In the genomic region with DNA sequence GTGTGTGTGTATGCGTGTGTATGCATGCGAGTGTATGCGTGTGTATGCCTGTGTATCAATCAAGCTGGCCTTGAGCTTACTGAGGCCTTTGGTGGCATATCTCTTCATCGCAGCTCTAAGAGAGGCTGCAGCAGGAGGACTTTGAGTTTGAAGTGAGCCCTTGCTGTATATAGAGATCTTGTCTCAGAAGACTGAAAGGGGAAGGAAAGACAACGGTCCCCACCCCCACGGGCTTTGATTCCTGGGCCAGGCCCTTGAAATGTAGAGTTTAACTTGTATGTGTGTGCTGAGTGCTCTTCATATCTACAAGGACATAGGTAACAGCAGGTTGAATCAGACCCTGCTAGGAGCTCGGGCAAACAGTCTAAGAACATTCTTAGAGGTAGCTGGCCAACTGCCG, we compare ENCODE assay signal across 11 mouse cellular contexts. TPM values are rescaled to one million over a fixed set of nuclear protein-coding genes. Genes with fewer than 3 reads are reported as not detected.
DNase-seq lines count a peak whose midpoint lies in the region; ATAC-seq and TF ChIP-seq lines count a peak whose summit lies in the region.
"Had no signal": no experiment of that assay in that cellular context is flagged by ENCODE, and none has a peak within 500 bp of the region (broad histone marks: within the 10 kb centered on the region; RNA-seq: fewer than 3 reads in every experiment).

No protein-coding gene starts in this region.

- TF ChIP-seq RAD21 in MEL (IDR thresholded peaks at IDR 0.05; ENCODE audit: low read depth, low read length) = no peak

- H3K4me1 ChIP-seq in intestine, embryonic 14.5 days (replicated peaks; ENCODE audit: control insufficient read depth, insufficient read depth, low read length) = peaks cover 41% of the 10 kb centered on the region
- H3K4me1 ChIP-seq in intestine, postnatal 0 days (replicated peaks; ENCODE audit: control insufficient read depth, insufficient read depth, low read length) = 0 out of 2 replicates have a peak, but pooled peaks cover 10% of the 10 kb centered on the region
- peaks cover 18 to 67% of the 10 kb centered on the region in 2 experiments for H3K4me1 ChIP-seq in MEL (ENCODE audit: control insufficient read depth in 1 of 2, insufficient read depth in 2 of 2, low read length in 2 of 2)
- peaks cover 72% of the 10 kb centered on the region for H3K4me1 ChIP-seq in liver, embryonic 15.5 days (replicated peaks)
- H3K4me1 ChIP-seq in forebrain, embryonic 15.5 days = peaks cover 52% of the 10 kb centered on the region

- peaks cover 58% of the 10 kb centered on the region for H3K79me2 ChIP-seq in MEL (ENCODE audit: control insufficient read depth, insufficient read depth, low read length, poor library complexity)

- 0 out of 2 replicates have a peak overlapping the region, but pooled peaks have one; percentile 14 for H3K27ac ChIP-seq in intestine, embryonic 14.5 days (ENCODE audit: low read depth)
- H3K27ac ChIP-seq in intestine, postnatal 0 days (ENCODE audit: low read depth, low read length) = no peak overlapping the region
- peak overlapping the region; percentile 76 for H3K27ac ChIP-seq in MEL (ENCODE audit: control insufficient read depth, low read depth, low read length)
- peak overlapping the region; percentile 57 for H3K27ac ChIP-seq in liver, embryonic 15.5 days (replicated peaks)
- no peak overlapping the region for H3K27ac ChIP-seq in forebrain, embryonic 15.5 days (replicated peaks)
- H3K27ac ChIP-seq: heart, adult 2 months; hindbrain, postnatal 0 days had no signal

- DNase-seq in intestine, embryonic 14.5 days (ENCODE audit: low spot score) = no peak
- DNase-seq in MEL (ENCODE audit: low read depth, low spot score) = peak; percentile 85
- peak; percentile 61 for DNase-seq in splenic B cell, adult 2 months (ENCODE audit: low read depth, low spot score)
- DNase-seq: adrenal gland, postnatal 10 days; heart, adult 2 months had no signal

- no peak overlapping the region for H3K9ac ChIP-seq in intestine, embryonic 14.5 days (ENCODE audit: low read length)
- H3K9ac ChIP-seq in intestine, postnatal 0 days (ENCODE audit: low read depth, low read length) = no peak overlapping the region
- H3K9ac ChIP-seq in MEL (ENCODE audit: control insufficient read depth, low read depth, low read length, poor library complexity, severe bottlenecking) = no peak overlapping the region
- H3K9ac ChIP-seq in liver, embryonic 15.5 days = no peak overlapping the region
- H3K9ac ChIP-seq in forebrain, embryonic 15.5 days (replicated peaks) = no peak overlapping the region

- no peak for TF ChIP-seq CTCF in intestine, postnatal 0 days (IDR thresholded peaks at IDR 0.05; ENCODE audit: low read depth)
- no peak for TF ChIP-seq CTCF in MEL (IDR thresholded peaks at IDR 0.05 in 2 of 3, conservative IDR thresholded peaks at IDR 0.05 in 1 of 3; ENCODE audit: control insufficient read depth in 1 of 3, insufficient read depth in 1 of 3, low read depth in 2 of 3, low read length in 3 of 3, poor library complexity in 1 of 3, severe bottlenecking in 1 of 3)

- H3K4me3 ChIP-seq in intestine, embryonic 14.5 days (ENCODE audit: low read depth, low read length) = no peak overlapping the region
- no peak overlapping the region for H3K4me3 ChIP-seq in intestine, postnatal 0 days (ENCODE audit: low read depth, low read length)
- H3K4me3 ChIP-seq in MEL (ENCODE audit: control insufficient read depth in 1 of 2, insufficient read depth in 1 of 2, low read depth in 2 of 2, low read length in 2 of 2) = no peak overlapping the region; a peak in 1 of 4 replicates
- H3K4me3 ChIP-seq in liver, embryonic 15.5 days (replicated peaks) = no peak overlapping the region
- no peak overlapping the region for H3K4me3 ChIP-seq in forebrain, embryonic 15.5 days
- H3K4me3 ChIP-seq: heart, adult 2 months had no signal

- ATAC-seq in intestine, embryonic 14.5 days (replicated peaks; ENCODE audit: low FRiP score, low TSS enrichment, low read depth) = no peak
- no peak for ATAC-seq in intestine, postnatal 0 days
- no peak for ATAC-seq in liver, embryonic 15.5 days (ENCODE audit: insufficient read depth)
- no peak for ATAC-seq in forebrain, embryonic 15.5 days (replicated peaks)
- no peak for ATAC-seq in inflammation-experienced regulatory T-cells, adult 6 months
- no peak for ATAC-seq in cerebellum, adult (ENCODE audit: insufficient number of reproducible peaks, low FRiP score, low TSS enrichment)
- ATAC-seq: hindbrain, postnatal 0 days had no signal

- no peaks in the 10 kb centered on the region for H3K9me3 ChIP-seq in intestine, embryonic 14.5 days (ENCODE audit: control insufficient read depth, low read length)
- H3K9me3 ChIP-seq in intestine, postnatal 0 days (ENCODE audit: control insufficient read depth) = no peaks in the 10 kb centered on the region
- no peaks in the 10 kb centered on the region for H3K9me3 ChIP-seq in MEL (replicated peaks; ENCODE audit: insufficient read depth, low read length)
- H3K9me3 ChIP-seq in liver, embryonic 15.5 days (replicated peaks) = no peaks in the 10 kb centered on the region
- H3K9me3 ChIP-seq in forebrain, embryonic 15.5 days = no peaks in the 10 kb centered on the region

- no peaks in the 10 kb centered on the region for H3K27me3 ChIP-seq in intestine, embryonic 14.5 days (replicated peaks; ENCODE audit: control insufficient read depth, insufficient read depth, low read length)
- no peaks in the 10 kb centered on the region for H3K27me3 ChIP-seq in intestine, postnatal 0 days (replicated peaks; ENCODE audit: control insufficient read depth, insufficient read depth, low read length)
- H3K27me3 ChIP-seq in MEL (ENCODE audit: control insufficient read depth in 1 of 2, insufficient read depth in 2 of 2, low read length in 2 of 2) = no peaks in the 10 kb centered on the region
- no peaks in the 10 kb centered on the region for H3K27me3 ChIP-seq in liver, embryonic 15.5 days
- no peaks in the 10 kb centered on the region for H3K27me3 ChIP-seq in splenic B cell, adult 2 months (ENCODE audit: control insufficient read depth, insufficient read depth, low read length, poor library complexity, severe bottlenecking)
- H3K27me3 ChIP-seq in forebrain, embryonic 15.5 days = no peaks in the 10 kb centered on the region

- TF ChIP-seq POLR2A in MEL (IDR thresholded peaks at IDR 0.05; ENCODE audit: control insufficient read depth in 1 of 2, insufficient read depth in 1 of 2, low read depth in 1 of 2, low read length in 2 of 2, poor library complexity in 1 of 2) = no peak

- 80% methylated on average over 8 of the region's 8 CpGs for WGBS in intestine, embryonic 14.5 days
- WGBS in intestine, postnatal 0 days = 52% methylated on average over 8 of the region's 8 CpGs
- WGBS in liver, embryonic 15.5 days (ENCODE audit: insufficient replicate concordance) = 27% methylated on average over 8 of the region's 8 CpGs
- WGBS in forebrain, embryonic 15.5 days = 87% methylated on average over 8 of the region's 8 CpGs

- H3K4me2 ChIP-seq in intestine, embryonic 14.5 days (ENCODE audit: low read length) = no peak overlapping the region
- no peak overlapping the region for H3K4me2 ChIP-seq in intestine, postnatal 0 days (replicated peaks; ENCODE audit: low read depth)
- H3K4me2 ChIP-seq in liver, embryonic 15.5 days = peak overlapping the region; percentile 46; the same call in 1 of the 2 replicates
- no peak overlapping the region for H3K4me2 ChIP-seq in forebrain, embryonic 15.5 days (replicated peaks)

- TF ChIP-seq EP300 in MEL (IDR thresholded peaks at IDR 0.05; ENCODE audit: low read depth in 1 of 2, low read length in 2 of 2) = peak; percentile 16 to 59; a peak in 3 of 4 replicates

- peaks cover 32% of the 10 kb centered on the region for H3K36me3 ChIP-seq in intestine, embryonic 14.5 days (ENCODE audit: control insufficient read depth, insufficient read depth, low read length)
- H3K36me3 ChIP-seq in intestine, postnatal 0 days (ENCODE audit: control insufficient read depth, insufficient read depth) = peaks cover 31% of the 10 kb centered on the region
- peaks cover 3 to 48% of the 10 kb centered on the region in 2 experiments; a peak in 3 of 4 replicates for H3K36me3 ChIP-seq in MEL (ENCODE audit: control insufficient read depth in 1 of 2, insufficient read depth in 2 of 2, low read length in 2 of 2)
- peaks cover 27% of the 10 kb centered on the region for H3K36me3 ChIP-seq in liver, embryonic 15.5 days (replicated peaks)
- H3K36me3 ChIP-seq in splenic B cell, adult 2 months (ENCODE audit: control insufficient read depth, insufficient read depth, low read length, poor library complexity, severe bottlenecking) = peaks cover 8% of the 10 kb centered on the region
- peaks cover 18% of the 10 kb centered on the region for H3K36me3 ChIP-seq in forebrain, embryonic 15.5 days

TF ChIP-seq in MEL, 35 proteins besides CTCF, POLR2A, EP300 and RAD21 (continues in another document):
- TF ChIP-seq MAFK (IDR thresholded peaks at IDR 0.05; ENCODE audit: borderline replicate concordance, low read depth, low read length) (no peak), RCOR1 (IDR thresholded peaks at IDR 0.05; ENCODE audit: low read depth, low read length) (peak; percentile 68), TCF12 (IDR thresholded peaks at IDR 0.05; ENCODE audit: low read depth, low read length) (0 out of 2 replicates have a peak, but pooled peaks have one; percentile 2), MYC (IDR thresholded peaks at IDR 0.05; ENCODE audit: low read depth, low read length) (no peak)

RNA-seq across cellular contexts. Expression of a gene that starts 11.8 kb away (rescaled TPM):
- 104 and 124 TPM in 2 replicates for polyA plus RNA-seq in intestine, embryonic 14.5 days (2014; fragmentation: Nextera tagmentation; extraction: Ambion mirVana)
- 135 and 137 TPM in 2 replicates for polyA plus RNA-seq in intestine, postnatal 0 days (2015; fragmentation: Nextera tagmentation; extraction: Ambion mirVana)
- 102 and 106 TPM in 2 replicates for total RNA-seq in MEL (2012; rRNA removed)
- polyA plus RNA-seq in MEL (2012; ENCODE audit: insufficient read depth in 1 of 2, insufficient read length in 2 of 2, low read depth in 1 of 2, low replicate concordance in 2 of 2, missing spikeins in 1 of 2) = 100 to 1,000 TPM in 1 of 2 experiments, 10 to 100 TPM in 1; 56.8 to 153 TPM
- polyA plus RNA-seq in liver, embryonic 15.5 days (2015; fragmentation: Nextera tagmentation; extraction: Ambion mirVana) = 73.5 and 76.0 TPM in 2 replicates
- 141 and 169 TPM in 2 replicates for polyA plus RNA-seq in forebrain, embryonic 15.5 days (2015; fragmentation: Nextera tagmentation; extraction: Ambion mirVana)
- polyA plus RNA-seq in inflammation-experienced regulatory T-cells, adult 6 months (2017; shearing (Covaris generic)) = 100 to 1,000 TPM in 2 of 3 experiments, 10 to 100 TPM in 1; 79.4 to 218 (median 211) TPM

RNA-seq across cellular contexts. Expression of a gene that starts 57.4 kb away (rescaled TPM):
- 6.0 and 6.1 TPM in 2 replicates for polyA plus RNA-seq in intestine, embryonic 14.5 days (2014; fragmentation: Nextera tagmentation; extraction: Ambion mirVana)
- polyA plus RNA-seq in intestine, postnatal 0 days (2015; fragmentation: Nextera tagmentation; extraction: Ambion mirVana) = 9.7 and 11.5 TPM in 2 replicates
- total RNA-seq in MEL (2012; rRNA removed) = 4.9 and 11.2 TPM in 2 replicates
- polyA plus RNA-seq in MEL (2012; ENCODE audit: insufficient read depth in 1 of 2, insufficient read length in 2 of 2, low read depth in 1 of 2, low replicate concordance in 2 of 2, missing spikeins in 1 of 2) = 10 to 100 TPM in 1 of 2 experiments, not detected in 1; 10.6 TPM
- 11.0 and 11.4 TPM in 2 replicates for polyA plus RNA-seq in liver, embryonic 15.5 days (2015; fragmentation: Nextera tagmentation; extraction: Ambion mirVana)
- polyA plus RNA-seq in forebrain, embryonic 15.5 days (2015; fragmentation: Nextera tagmentation; extraction: Ambion mirVana) = 1.4 and 2.4 TPM in 2 replicates
- polyA plus RNA-seq in inflammation-experienced regulatory T-cells, adult 6 months (2017; shearing (Covaris generic)) = 100 to 1,000 TPM; 181 to 200 (median 196) TPM

Comparison
In these comparisons a context has a peak if more than half of its experiments do, and no peak if none do; other contexts are left out.
1. H3K27ac ChIP-seq: peak in intestine, embryonic 14.5 days (single experiment), MEL (single experiment) and liver, embryonic 15.5 days (single experiment); none in intestine, postnatal 0 days (single experiment) and forebrain, embryonic 15.5 days (single experiment).
2. RNA of a gene that starts 57.4 kb away (polyA plus RNA-seq): 181 to 200 TPM in inflammation-experienced regulatory T-cells, adult 6 months; 11.0 to 11.4 TPM in liver, embryonic 15.5 days, 10.6 TPM in MEL, 9.7 to 11.5 TPM in intestine, postnatal 0 days, 6.0 to 6.1 TPM in intestine, embryonic 14.5 days and 1.4 to 2.4 TPM in forebrain, embryonic 15.5 days; every median in the first group is over 10 times any median in the second.